Mouse (Mus musculus): Measurements from ENCODE around the gene Ephb2. TPM values are rescaled to one million over a fixed set of nuclear protein-coding genes. Genes with fewer than 3 reads are reported as not detected.

Ephb2 gene
- polyA plus RNA-seq, 1 experiment from 2014 or later, result 2.3 TPM

DNA sequence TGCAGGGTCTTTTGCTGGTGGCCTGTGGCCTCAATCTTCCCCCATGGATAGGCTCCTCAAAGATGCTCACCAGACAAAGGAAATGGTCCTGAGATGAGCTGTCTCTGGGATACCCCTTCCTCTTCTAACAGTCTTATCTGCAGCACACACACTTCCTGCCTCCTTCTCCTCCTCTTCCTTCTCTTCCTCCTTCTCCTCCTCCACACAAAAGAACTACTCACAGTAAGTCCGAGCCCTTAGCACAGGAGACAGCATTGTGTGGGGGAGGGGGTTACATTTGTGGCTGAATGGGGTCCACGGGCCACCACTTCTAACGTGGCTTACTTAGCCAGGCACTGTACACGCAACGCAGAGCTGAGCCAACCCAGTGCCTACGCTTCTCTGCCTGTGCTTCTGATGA, 182.8 kb downstream of the Ephb2 start:
- no peak for TF ChIP-seq CTCF (IDR thresholded peaks at IDR 0.05; ENCODE audit: low read depth)
- no peak for TF ChIP-seq EP300 (optimal IDR thresholded peaks at IDR 0.05)
- no peaks in the 10 kb centered on the region; the same call in 1 of the 2 replicates for H3K4me1 ChIP-seq (replicated peaks; ENCODE audit: control insufficient read depth, insufficient read depth)
- no peak overlapping the region for H3K27ac ChIP-seq (replicated peaks)
- H3K4me2 ChIP-seq (replicated peaks; ENCODE audit: low read depth), result no peak overlapping the region
- H3K36me3 ChIP-seq (ENCODE audit: control insufficient read depth, insufficient read depth, low read length), result peaks cover 3% of the 10 kb centered on the region
- DNase-seq (ENCODE audit: low spot score) (no peak), ATAC-seq (ENCODE audit: low FRiP score, low TSS enrichment) (no peak)
- no peak overlapping the region for H3K4me3 ChIP-seq (ENCODE audit: low read depth, low read length)
- H3K9ac ChIP-seq (ENCODE audit: low read length), result no peak overlapping the region
- H3K27me3 ChIP-seq (ENCODE audit: control insufficient read depth, insufficient read depth, low read length), result no peaks in the 10 kb centered on the region
- H3K9me3 ChIP-seq (ENCODE audit: control insufficient read depth, low read length), result no peaks in the 10 kb centered on the region
- WGBS, result 73% methylated on average over 6 of the region's 6 CpGs

DNA sequence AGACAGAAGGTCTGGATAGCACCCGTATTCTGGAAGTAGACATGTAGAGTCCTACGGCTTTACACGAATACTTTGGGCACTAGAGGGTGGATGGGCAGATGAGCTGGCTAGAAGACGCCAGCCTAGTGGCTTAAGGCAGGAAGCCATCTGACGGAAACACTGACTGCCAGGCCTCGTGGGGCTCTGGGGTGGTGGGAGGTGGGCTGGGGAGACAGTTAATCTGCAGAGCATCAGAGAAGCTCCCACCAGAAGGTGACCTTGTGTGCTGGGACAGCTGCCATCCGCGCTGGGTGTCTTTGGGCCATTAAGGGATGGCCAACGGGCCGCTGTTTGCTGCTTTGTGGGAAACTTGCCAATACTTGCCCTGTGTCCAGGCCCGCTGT, 183.3 kb downstream of the Ephb2 start:
- Histone ChIP-seq H3K9ac (ENCODE audit: low read length) (no peak overlapping the region), H3K9me3 (ENCODE audit: control insufficient read depth, low read length) (no peaks in the 10 kb centered on the region), H3K27me3 (ENCODE audit: control insufficient read depth, insufficient read depth, low read length) (no peaks in the 10 kb centered on the region), H3K4me1 (replicated peaks; ENCODE audit: control insufficient read depth, insufficient read depth) (no peaks in the 10 kb centered on the region; the same call in 1 of the 2 replicates), H3K4me2 (replicated peaks; ENCODE audit: low read depth) (no peak overlapping the region), H3K4me3 (ENCODE audit: low read depth, low read length) (no peak overlapping the region), H3K27ac (replicated peaks) (no peak overlapping the region), H3K36me3 (ENCODE audit: control insufficient read depth, insufficient read depth, low read length) (peaks cover 3% of the 10 kb centered on the region)
- no peak for ATAC-seq (ENCODE audit: low FRiP score, low TSS enrichment)
- no peak for TF ChIP-seq CTCF (IDR thresholded peaks at IDR 0.05; ENCODE audit: low read depth)
- TF ChIP-seq EP300 (optimal IDR thresholded peaks at IDR 0.05), result no peak
- DNase-seq (ENCODE audit: low spot score), result no peak
- WGBS, result 75% methylated on average over 11 of the region's 11 CpGs

DNA sequence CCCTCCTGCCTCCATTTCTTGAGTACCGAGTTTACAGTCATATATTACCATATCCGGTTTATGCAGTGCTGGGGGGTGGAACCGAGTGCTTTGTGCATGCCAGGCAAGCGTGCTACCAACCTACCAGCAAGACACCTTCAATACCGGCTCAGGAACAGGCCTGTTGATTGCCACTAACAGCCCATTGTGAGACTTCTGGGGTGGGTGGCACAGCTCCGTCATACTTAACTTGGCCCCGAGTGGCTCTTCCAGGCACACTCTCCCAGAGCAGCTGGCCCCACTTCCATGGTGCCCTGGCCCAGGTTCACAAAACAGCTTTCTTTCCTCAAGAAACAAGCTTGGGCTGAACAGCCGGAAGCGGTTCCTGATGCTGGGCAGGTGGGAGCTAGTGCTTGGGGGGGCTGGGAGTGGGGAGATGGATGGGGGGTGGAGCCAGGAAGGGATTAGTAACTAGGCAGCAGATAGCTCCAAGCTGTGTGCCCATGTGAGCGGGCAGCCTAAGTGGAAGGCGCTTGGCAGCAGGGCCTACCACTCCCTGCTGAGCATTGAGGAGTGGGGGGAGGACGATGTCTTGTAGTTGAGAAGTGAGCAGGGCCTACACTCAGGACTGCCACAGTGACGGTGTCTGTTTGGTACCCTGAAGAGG, 183.8 kb downstream of the Ephb2 start:
- H3K27me3 ChIP-seq (ENCODE audit: control insufficient read depth, insufficient read depth, low read length), result no peaks in the 10 kb centered on the region
- peaks cover 3% of the 10 kb centered on the region for H3K36me3 ChIP-seq (ENCODE audit: control insufficient read depth, insufficient read depth, low read length)
- no peak for TF ChIP-seq CTCF (IDR thresholded peaks at IDR 0.05; ENCODE audit: low read depth)
- TF ChIP-seq EP300 (optimal IDR thresholded peaks at IDR 0.05), result no peak
- H3K9me3 ChIP-seq (ENCODE audit: control insufficient read depth, low read length), result no peaks in the 10 kb centered on the region
- no peak overlapping the region for H3K4me2 ChIP-seq (replicated peaks; ENCODE audit: low read depth)
- no peaks in the 10 kb centered on the region; the same call in 1 of the 2 replicates for H3K4me1 ChIP-seq (replicated peaks; ENCODE audit: control insufficient read depth, insufficient read depth)
- ATAC-seq (ENCODE audit: low FRiP score, low TSS enrichment) (0 out of 2 replicates have a peak, but pooled peaks have one; percentile 22), DNase-seq (ENCODE audit: low spot score) (no peak)
- no peak overlapping the region for H3K4me3 ChIP-seq (ENCODE audit: low read depth, low read length)
- H3K27ac ChIP-seq (replicated peaks), result no peak overlapping the region
- 70% methylated on average over 13 of the region's 13 CpGs for WGBS
- no peak overlapping the region for H3K9ac ChIP-seq (ENCODE audit: low read length)

DNA sequence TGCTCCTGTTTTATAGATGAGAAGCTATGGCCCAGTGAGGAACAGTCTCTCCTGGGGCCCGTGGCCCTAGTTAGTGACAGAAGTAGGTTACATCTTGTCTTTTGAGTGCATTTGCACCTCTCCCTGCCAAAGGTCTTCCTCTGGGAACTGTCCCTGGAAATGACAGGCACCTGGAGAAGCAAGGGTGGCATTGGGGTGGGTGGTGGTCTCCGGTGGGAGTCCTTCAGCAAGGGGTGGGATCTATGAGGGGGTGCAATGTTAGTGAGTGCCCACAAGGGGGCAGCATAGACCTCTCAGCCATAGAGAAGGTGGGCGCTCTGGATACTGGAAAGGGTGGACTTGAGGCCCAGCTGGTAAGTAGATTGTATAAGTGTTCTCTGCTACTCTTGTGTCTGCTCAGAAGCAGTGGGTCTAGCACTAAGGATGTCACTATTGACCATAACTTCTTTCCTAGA, 184.4 kb downstream of the Ephb2 start:
- WGBS, result 71% methylated on average over 3 of the region's 3 CpGs
- no peak for TF ChIP-seq EP300 (optimal IDR thresholded peaks at IDR 0.05)
- peak; percentile 83 for TF ChIP-seq CTCF (IDR thresholded peaks at IDR 0.05; ENCODE audit: low read depth)
- DNase-seq (ENCODE audit: low spot score) (no peak), ATAC-seq (ENCODE audit: low FRiP score, low TSS enrichment) (no peak)
- Histone ChIP-seq H3K9me3 (ENCODE audit: control insufficient read depth, low read length) (no peaks in the 10 kb centered on the region), H3K4me3 (ENCODE audit: low read depth, low read length) (no peak overlapping the region), H3K27ac (replicated peaks) (no peak overlapping the region), H3K4me1 (replicated peaks; ENCODE audit: control insufficient read depth, insufficient read depth) (no peaks in the 10 kb centered on the region; the same call in 1 of the 2 replicates), H3K36me3 (ENCODE audit: control insufficient read depth, insufficient read depth, low read length) (peaks cover 3% of the 10 kb centered on the region), H3K27me3 (ENCODE audit: control insufficient read depth, insufficient read depth, low read length) (no peaks in the 10 kb centered on the region), H3K9ac (ENCODE audit: low read length) (no peak overlapping the region), H3K4me2 (replicated peaks; ENCODE audit: low read depth) (no peak overlapping the region)

DNA sequence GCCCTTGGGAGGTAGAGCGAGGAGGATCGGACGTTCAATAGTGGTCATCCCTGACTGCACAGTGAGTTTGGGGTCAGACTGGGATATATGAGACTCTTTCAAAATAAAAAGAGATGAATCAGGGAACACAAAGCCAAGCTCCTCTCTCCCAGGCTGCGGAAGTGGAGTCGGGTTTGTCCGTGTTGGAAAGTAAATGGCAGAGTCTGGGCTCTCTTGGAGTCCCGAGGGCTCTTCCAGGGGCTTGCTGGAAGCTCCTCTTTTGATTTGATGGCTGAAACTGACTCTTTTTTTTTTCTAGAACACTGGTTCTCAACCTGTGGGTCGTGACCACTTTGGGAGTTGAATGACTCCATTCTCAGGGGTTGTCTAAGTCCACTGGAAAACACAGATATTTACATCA, 185.5 kb downstream of the Ephb2 start:
- no peak for TF ChIP-seq CTCF (IDR thresholded peaks at IDR 0.05; ENCODE audit: low read depth)
- no peak for TF ChIP-seq EP300 (optimal IDR thresholded peaks at IDR 0.05)
- no peaks in the 10 kb centered on the region for H3K9me3 ChIP-seq (ENCODE audit: control insufficient read depth, low read length)
- DNase-seq (ENCODE audit: low spot score) (no peak), ATAC-seq (ENCODE audit: low FRiP score, low TSS enrichment) (no peak)
- H3K27me3 ChIP-seq (ENCODE audit: control insufficient read depth, insufficient read depth, low read length), result no peaks in the 10 kb centered on the region
- no peak overlapping the region for H3K4me3 ChIP-seq (ENCODE audit: low read depth, low read length)
- H3K4me1 ChIP-seq (replicated peaks; ENCODE audit: control insufficient read depth, insufficient read depth), result no peaks in the 10 kb centered on the region; the same call in 1 of the 2 replicates
- 80% methylated on average over 8 of the region's 8 CpGs for WGBS
- no peak overlapping the region for H3K9ac ChIP-seq (ENCODE audit: low read length)
- no peak overlapping the region for H3K27ac ChIP-seq (replicated peaks)
- H3K36me3 ChIP-seq (ENCODE audit: control insufficient read depth, insufficient read depth, low read length), result no peaks in the 10 kb centered on the region; the same call in 1 of the 2 replicates
- H3K4me2 ChIP-seq (replicated peaks; ENCODE audit: low read depth), result no peak overlapping the region

DNA sequence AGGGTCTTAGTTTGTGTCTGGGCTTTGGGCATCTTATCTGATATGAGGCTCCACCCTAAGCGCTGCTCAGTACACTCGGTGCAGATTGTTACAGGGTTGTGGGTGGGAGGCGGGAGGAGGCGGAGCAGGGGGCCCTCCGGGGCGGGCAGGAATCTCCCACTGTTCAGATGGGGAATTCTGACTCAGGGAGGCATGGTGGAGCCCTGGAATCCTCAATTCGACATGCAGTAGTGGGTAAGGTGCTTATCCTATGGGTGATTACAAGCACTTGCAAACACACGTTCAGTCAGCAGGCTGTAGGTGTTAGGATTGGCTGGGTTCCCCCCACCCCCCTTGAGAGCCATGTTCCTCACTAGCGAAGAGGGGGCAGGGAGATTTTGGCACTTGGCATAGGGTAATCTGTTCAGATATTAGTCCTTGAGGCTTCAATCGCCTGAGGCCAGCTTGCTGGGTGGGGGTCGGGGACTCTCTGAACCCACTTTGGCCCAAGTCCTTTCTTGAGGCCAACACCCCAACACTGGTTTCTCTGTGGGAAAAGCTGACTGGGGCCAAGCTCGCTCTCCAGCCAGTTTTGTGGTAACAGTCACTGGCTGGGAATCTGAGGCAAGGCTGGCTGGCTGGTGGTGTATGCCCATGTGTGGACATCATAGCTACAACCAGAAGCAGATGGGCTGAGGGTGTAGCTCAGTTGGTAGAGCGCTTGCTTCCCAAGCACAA, 186.2 kb downstream of the Ephb2 start:
- Histone ChIP-seq H3K4me1 (replicated peaks; ENCODE audit: control insufficient read depth, insufficient read depth) (no peaks in the 10 kb centered on the region; the same call in 1 of the 2 replicates), H3K9me3 (ENCODE audit: control insufficient read depth, low read length) (no peaks in the 10 kb centered on the region), H3K9ac (ENCODE audit: low read length) (no peak overlapping the region), H3K27ac (replicated peaks) (no peak overlapping the region), H3K4me3 (ENCODE audit: low read depth, low read length) (no peak overlapping the region), H3K4me2 (replicated peaks; ENCODE audit: low read depth) (peak overlapping the region; percentile 45), H3K27me3 (ENCODE audit: control insufficient read depth, insufficient read depth, low read length) (no peaks in the 10 kb centered on the region), H3K36me3 (ENCODE audit: control insufficient read depth, insufficient read depth, low read length) (no peaks in the 10 kb centered on the region)
- no peak for DNase-seq (ENCODE audit: low spot score)
- TF ChIP-seq EP300 (optimal IDR thresholded peaks at IDR 0.05) (no peak), CTCF (IDR thresholded peaks at IDR 0.05; ENCODE audit: low read depth) (no peak)
- 33% methylated on average over 13 of the region's 13 CpGs for WGBS
- ATAC-seq (ENCODE audit: low FRiP score, low TSS enrichment), result peak; percentile 51
